Mouse (Mus musculus) lung, adult 2 months (tissue): ENCODE measurements at regions not wholly inside any gene's neighbourhood (a gene's known extent, or its start where the extent isn't known, plus 50 kb on each side); places are given as distances from the start of the nearest gene placed in this dataset.

Source experiments
- DNase-seq: peaks from one replicate; pipeline ENCODE4 v3.0.0; 2022
- H3K4me1 ChIP-seq: fragments of 200-500 bp; 2 replicates; pipeline ENCODE4 v1.6.1; 2011; ENCODE audit warnings: low read length; ENCODE audit not compliant: control insufficient read depth, insufficient read depth
- H3K4me3 ChIP-seq: fragments of 200-500 bp; replicated peaks from 2 replicates; pipeline ENCODE3; 2011; ENCODE audit warnings: low read depth, mild to moderate bottlenecking, control low read depth, low read length; ENCODE audit errors: extremely low read depth
- CTCF ChIP-seq: fragments of 200-500 bp; IDR thresholded peaks from 2 replicates; pipeline ENCODE4 v1.5.1; 2011; ENCODE audit warnings: mild to moderate bottlenecking, low read length, control low read depth; ENCODE audit not compliant: insufficient read depth
- POLR2A ChIP-seq: fragments of 200-500 bp; IDR thresholded peaks from 2 replicates; pipeline ENCODE4 v1.6.1; 2011; ENCODE audit warnings: low read depth, mild to moderate bottlenecking, control low read depth, low read length, borderline replicate concordance; ENCODE audit errors: extremely low read depth
- WGBS: fragments of 180-500 bp; shearing (Covaris S2); methylation state at CpG from one replicate; pipeline ENCODE4 v1.1.7; 2018; 5-methylcytosine and 5-hydroxymethylcytosine counted together

DNA sequence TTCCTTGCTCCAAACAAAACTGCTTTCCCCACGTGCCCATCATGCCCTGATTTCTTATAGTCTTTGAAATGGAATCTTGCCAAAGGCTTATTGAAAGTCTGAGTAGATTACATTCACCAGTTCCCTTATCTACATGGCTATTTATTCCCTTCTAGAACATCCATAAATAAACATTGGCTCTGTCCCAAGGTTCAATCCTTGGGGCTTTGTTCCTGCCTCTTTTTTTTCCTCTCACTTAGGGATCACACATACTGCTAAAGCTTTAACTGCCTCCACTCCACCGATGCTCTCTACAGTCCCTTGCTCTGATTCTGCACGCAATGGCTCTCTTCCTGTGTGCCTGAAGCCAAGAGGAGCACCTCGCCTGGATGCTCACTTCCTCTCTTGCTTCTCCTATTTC lies 107.6 kb upstream of the Ncam1 start:
- Histone ChIP-seq H3K4me1 (no peaks in the 10 kb centered on the region), H3K4me3 (no peak overlapping the region)
- WGBS, result 29% methylated on average over 4 of the region's 4 CpGs
- no peak for DNase-seq
- no peak for TF ChIP-seq CTCF
- no peak for TF ChIP-seq POLR2A

DNA sequence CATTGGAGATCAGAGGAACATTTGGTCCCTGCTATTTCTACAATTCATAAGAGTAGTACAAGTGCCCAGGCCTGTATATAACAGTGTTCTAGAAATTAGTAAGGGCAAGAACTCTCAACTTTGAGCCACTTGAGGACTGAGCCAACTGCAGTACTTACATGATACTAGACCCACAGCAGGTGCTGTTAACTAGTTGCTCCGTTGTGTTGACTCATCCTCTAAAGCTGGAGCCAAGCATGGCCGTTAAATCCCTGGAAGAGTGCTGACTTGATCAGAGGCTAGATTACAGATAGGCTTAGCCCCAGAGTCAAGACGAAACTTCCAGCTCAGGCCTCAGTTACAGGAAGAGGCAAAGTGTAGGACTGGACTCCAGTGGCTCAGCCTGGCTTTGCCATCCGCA lies 107.0 kb upstream of the Ncam1 start:
- TF ChIP-seq CTCF (no peak), POLR2A (no peak)
- no peaks in the 10 kb centered on the region for H3K4me1 ChIP-seq
- WGBS, result 61% methylated on average over 4 of the region's 4 CpGs
- H3K4me3 ChIP-seq, result no peak overlapping the region
- no peak for DNase-seq

DNA sequence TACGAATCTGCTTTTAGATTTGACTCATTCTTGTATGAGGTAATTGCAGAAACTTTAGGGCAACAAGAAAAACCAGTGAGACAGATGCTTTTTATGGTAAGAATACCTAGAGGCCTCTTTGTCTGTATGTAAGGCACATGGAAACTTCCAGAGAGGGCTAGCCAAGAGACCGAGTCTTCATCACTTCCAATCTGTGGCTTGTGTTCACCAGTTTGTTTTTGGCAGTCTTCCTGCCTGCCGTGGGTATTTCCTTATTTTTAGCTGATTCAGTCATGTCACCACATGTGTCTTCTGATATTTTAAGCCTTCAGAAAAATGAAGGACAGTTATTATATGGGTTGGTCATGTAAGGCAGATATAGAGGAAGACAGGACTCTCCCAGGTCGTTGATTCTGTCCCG lies 100.2 kb upstream of the Ncam1 start:
- TF ChIP-seq POLR2A (no peak), CTCF (no peak)
- Histone ChIP-seq H3K4me3 (no peak overlapping the region), H3K4me1 (no peaks in the 10 kb centered on the region)
- WGBS, result 61% methylated on average over 5 of the region's 5 CpGs
- no peak for DNase-seq

DNA sequence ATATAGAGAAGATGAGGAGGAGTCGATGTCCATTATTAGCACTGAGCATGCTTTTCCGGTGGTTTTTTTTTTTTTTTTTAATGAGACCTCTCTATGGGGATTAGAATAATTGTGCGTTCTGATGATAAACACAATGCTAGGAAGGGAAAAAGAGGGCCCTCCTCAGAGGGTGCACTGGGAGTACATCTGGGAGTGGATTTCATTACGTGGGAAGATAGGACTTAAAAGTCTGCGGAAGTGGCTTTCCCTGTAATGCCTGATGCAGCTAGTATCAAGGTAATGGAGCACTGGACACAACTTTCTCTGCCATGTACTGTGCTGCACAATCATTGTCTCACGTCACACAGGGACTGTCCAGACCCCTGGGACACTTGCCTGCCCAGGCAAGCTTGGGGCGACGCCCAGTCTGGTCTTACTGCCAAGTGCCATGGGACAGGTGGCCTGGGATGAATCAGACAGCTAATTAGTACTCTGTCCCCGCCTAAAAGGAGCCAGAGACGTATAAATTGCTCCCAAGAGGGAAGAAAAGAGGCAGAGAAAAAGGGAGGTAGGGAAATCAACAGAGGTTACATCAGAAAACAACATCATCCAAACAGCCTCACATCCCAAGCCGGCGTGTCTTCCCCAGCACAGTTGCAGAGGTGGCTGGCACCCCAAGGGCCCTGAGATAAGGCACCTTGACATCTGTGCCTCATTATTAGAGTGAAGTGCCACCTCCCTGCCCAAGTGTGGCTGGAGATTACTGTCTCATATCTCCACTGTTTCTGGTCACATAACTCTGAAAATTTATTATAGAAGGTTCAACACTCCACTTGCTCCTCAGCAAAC lies 86.0 kb upstream of the Ncam1 start:
- Histone ChIP-seq H3K4me3 (no peak overlapping the region), H3K4me1 (no peaks in the 10 kb centered on the region)
- TF ChIP-seq POLR2A, result no peak
- no peak for TF ChIP-seq CTCF
- 75% methylated on average over 12 of the region's 12 CpGs for WGBS
- DNase-seq, result no peak

DNA sequence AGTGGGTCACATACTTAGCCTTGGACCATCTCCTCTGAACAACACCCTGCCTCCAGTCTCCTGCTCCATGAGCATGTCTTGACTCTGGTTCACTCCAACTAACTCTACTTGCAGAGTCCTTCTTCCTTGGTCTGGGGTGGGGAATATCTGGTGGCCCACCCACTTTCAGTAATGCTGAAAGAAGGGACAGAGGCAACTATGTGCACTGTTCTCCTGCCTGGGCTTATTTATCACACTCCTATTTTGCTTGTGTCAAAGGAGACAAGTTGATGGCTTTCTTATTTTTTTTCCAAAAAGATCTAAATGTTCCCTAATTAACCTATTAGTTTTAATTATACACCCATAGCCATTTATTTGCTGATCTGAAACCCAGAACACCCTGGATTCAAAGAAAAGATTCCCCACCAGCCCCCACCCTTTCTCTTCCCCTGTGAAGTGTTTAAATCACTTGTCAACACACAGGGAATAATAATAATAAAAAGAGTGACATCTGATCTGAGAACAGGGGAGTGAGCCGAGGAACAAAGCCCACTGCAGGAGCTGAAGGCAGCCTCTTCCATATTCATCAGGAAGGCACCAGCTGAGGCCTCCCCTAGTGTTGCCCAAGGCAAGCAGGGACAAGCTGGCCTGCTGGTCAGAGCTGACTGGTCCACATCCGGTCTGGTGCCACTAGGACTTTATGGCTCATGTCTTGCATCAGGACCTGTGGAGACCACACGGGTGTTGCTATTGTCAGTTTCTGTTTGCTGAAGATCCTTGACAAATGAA lies 80.8 kb upstream of the Ncam1 start:
- no peak for TF ChIP-seq CTCF
- no peak for TF ChIP-seq POLR2A
- no peak for DNase-seq
- Histone ChIP-seq H3K4me3 (no peak overlapping the region), H3K4me1 (no peaks in the 10 kb centered on the region)
- WGBS, result 25% methylated on average over 3 of the region's 3 CpGs

DNA sequence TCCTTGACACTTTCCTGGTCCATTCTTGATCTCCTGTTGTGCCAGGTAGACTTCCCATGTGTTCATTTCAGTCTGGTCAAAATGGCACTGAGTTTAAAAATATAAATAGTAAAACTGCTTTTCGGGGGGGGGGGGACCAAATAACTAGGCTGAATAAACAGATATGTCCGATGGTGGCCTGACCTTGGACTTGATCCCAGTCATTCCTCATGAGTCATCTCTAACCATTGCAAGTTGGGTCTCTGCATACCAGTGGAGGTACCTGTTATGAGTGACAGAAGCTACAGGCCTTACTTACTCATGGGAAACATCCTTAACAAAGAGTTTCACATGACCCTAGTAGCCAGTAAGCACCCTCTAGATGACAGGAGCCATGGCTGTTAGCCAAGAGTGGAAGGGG lies 76.2 kb upstream of the Ncam1 start:
- TF ChIP-seq POLR2A, result no peak
- no peak for TF ChIP-seq CTCF
- WGBS, result 50% methylated on average over 2 of the region's 2 CpGs
- DNase-seq, result no peak
- no peaks in the 10 kb centered on the region for H3K4me1 ChIP-seq
- no peak overlapping the region for H3K4me3 ChIP-seq

DNA sequence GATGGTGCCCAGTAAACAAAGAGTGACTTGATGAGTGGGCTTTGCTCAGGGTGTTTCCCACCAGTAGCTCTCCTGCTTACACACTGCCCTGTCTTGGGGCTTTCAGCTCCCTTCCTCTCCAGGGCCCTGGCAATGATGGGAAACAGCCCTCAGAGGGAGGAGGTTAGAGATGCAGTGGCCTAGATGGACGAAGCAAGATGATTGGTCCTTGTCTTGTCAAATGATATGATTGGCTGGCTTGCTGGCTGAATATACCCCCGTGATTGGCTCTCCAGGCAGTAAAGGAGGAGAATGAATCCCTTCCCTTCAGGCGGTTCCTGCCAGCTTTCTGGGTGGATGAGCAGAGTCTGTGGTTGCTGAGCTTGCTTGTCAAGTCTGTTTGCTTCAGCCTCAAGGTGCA lies 74.8 kb upstream of the Ncam1 start:
- WGBS, result 16% methylated on average over 3 of the region's 3 CpGs
- Histone ChIP-seq H3K4me3 (no peak overlapping the region), H3K4me1 (no peaks in the 10 kb centered on the region)
- TF ChIP-seq CTCF, result no peak
- no peak for TF ChIP-seq POLR2A
- no peak for DNase-seq

DNA sequence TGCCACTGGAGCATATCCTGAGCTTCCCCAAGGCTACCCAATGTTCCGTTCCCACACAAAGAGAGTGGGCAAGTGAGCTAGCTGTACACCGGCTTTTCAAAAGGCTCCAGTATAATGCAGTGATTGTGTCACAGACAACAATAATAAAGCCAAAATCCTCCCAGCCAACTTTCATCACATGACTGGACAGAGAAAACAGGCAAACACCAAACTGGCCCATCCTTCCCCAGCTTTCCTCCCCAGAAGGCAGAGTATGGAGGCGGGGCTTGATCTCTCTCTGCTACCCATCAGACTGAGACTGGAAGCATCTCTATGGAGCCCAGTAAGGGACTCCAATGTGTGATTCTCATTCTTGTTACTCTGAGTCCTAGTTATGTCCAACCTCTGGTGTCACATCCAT lies 52.8 kb upstream of the Ncam1 start:
- H3K4me1 ChIP-seq, result no peaks in the 10 kb centered on the region
- no peak for DNase-seq
- 88% methylated on average over 3 of the region's 3 CpGs for WGBS
- H3K4me3 ChIP-seq, result no peak overlapping the region
- TF ChIP-seq CTCF (no peak), POLR2A (no peak)

DNA sequence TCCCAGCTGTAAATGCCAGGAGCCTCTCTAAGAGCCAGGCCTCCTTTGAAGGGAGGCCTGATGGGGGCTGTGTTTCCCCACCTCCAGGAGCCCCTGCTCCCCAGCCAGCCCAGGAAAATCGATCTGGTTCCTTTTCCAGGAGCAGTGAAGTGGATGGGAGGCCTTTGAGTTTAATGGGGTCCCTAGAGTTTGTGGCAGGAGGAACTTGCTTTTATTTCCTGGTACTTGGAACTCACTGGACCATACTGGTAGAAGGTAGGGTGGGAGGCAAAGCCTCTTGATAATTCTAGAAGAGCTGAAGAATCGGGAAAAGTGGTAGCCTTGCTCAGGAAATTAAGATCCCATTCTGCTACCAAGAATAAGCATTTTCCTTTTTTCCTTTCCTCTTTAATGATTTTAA lies 50.7 kb upstream of the Ncam1 start:
- Histone ChIP-seq H3K4me1 (no peaks in the 10 kb centered on the region), H3K4me3 (no peak overlapping the region)
- DNase-seq, result no peak
- 49% methylated on average over 2 of the region's 2 CpGs for WGBS
- no peak for TF ChIP-seq CTCF
- no peak for TF ChIP-seq POLR2A

DNA sequence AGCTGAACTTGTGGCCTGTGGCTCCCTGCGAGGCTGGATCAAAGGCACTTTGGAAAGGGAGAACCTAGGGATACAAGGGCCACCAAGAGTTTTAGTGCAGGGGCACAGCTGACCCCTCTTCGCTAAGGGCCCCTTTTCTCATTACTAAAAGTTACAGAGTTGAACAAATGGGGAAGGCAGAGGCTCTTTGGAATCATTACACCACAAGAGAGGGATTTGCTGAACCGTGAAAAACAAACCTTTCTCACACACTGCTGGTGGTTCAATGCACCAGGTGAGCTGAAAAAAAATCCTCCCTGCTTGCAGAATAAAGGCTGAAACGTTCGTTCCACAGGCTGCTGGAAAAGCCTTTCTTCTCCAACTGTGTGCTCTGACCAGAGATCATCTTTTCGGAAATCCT lies 50.2 kb upstream of the Ncam1 start:
- 19% methylated on average over 6 of the region's 6 CpGs for WGBS
- no peak for DNase-seq
- Histone ChIP-seq H3K4me3 (no peak overlapping the region), H3K4me1 (no peaks in the 10 kb centered on the region)
- TF ChIP-seq CTCF, result no peak
- no peak for TF ChIP-seq POLR2A
